Mouse (Mus musculus) kidney, postnatal 0 days (tissue): Measurements from ENCODE around the gene Specc1l. TPM values are rescaled to one million over a fixed set of nuclear protein-coding genes. Genes with fewer than 3 reads are reported as not detected.
"Not testable (repeated sequence)": the region's sequence is repeated elsewhere in the genome, so short reads cannot be mapped to it uniquely, and the experiment has no call there.

Experiments
- ATAC-seq: fragments of 200-750 bp; cut with Nextera tagmentation; replicated peaks from 2 replicates; pipeline ENCODE4 v1.8.0; 2017; ENCODE audit warnings: low read depth, moderate number of reproducible peaks, moderate TSS enrichment, moderate library complexity; ENCODE audit not compliant: low FRiP score
- DNase-seq: peaks from one replicate; pipeline ENCODE4 v3.0.0-alpha.2; 2016; ENCODE audit warnings: low spot score
- H3K27ac ChIP-seq: fragments of 300-500 bp; sonication (generic); 2 replicates; pipeline ENCODE4 v1.5.1; 2014; ENCODE audit warnings: mild to moderate bottlenecking
- H3K27me3 ChIP-seq: fragments of 300-500 bp; sonication (generic); 2 replicates; pipeline ENCODE4 v1.6.1; 2014; ENCODE audit warnings: low read length, mixed read lengths; ENCODE audit not compliant: insufficient read depth
- H3K36me3 ChIP-seq: fragments of 300-500 bp; sonication (generic); 2 replicates; pipeline ENCODE4 v1.6.1; 2014; ENCODE audit warnings: low read length, mixed read lengths; ENCODE audit not compliant: insufficient read depth
- H3K4me1 ChIP-seq: fragments of 300-500 bp; sonication (generic); replicated peaks from 2 replicates; pipeline ENCODE4 v1.6.1; 2014; ENCODE audit warnings: antibody characterized with exemption, low read length, mixed read lengths; ENCODE audit not compliant: insufficient read depth
- H3K4me2 ChIP-seq: fragments of 300-500 bp; sonication (generic); 2 replicates; pipeline ENCODE4 v1.6.1; 2014; ENCODE audit warnings: mild to moderate bottlenecking, low read length, moderate library complexity, mixed read lengths
- H3K4me3 ChIP-seq: fragments of 300-500 bp; sonication (generic); replicated peaks from 2 replicates; pipeline ENCODE4 v1.5.1; 2014; ENCODE audit warnings: low read depth, low read length
- H3K9ac ChIP-seq: fragments of 300-500 bp; sonication (generic); 2 replicates; pipeline ENCODE4 v1.6.1; 2014; ENCODE audit warnings: low read depth, low read length
- H3K9me3 ChIP-seq: fragments of 300-500 bp; sonication (generic); replicated peaks from 2 replicates; pipeline ENCODE4 v1.6.1; 2016; ENCODE audit warnings: low read length, inconsistent platforms, mixed read lengths
- CTCF ChIP-seq: IDR thresholded peaks from 2 replicates; pipeline ENCODE4 v1.5.1; 2016; ENCODE audit warnings: antibody characterized with exemption, low read depth, mild to moderate bottlenecking, moderate library complexity
- WGBS: fragments of 180-500 bp; shearing (Covaris S2); extraction: QIAGEN DNeasy Blood & Tissue Kit; methylation state at CpG from one replicate; pipeline ENCODE4 v1.1.7; 2014; 5-methylcytosine and 5-hydroxymethylcytosine counted together
- polyA plus RNA-seq: library from polyadenylated mRNA; unstranded; fragments of >200 nt; fragmentation: Nextera tagmentation; extraction: Ambion mirVana; gene quantifications from 2 replicates; pipeline ENCODE4 v1.2.1, GENCODE M21; 2015

Specc1l gene
- polyA plus RNA-seq, 1 experiment from 2014 or later = 18.7 TPM

GRCm38 (mm10) chr10:75283821-75284220 is 71.9 kb downstream of the Specc1l start:
- no peak overlapping the region for H3K4me3 ChIP-seq
- no peak for TF ChIP-seq CTCF
- no peak overlapping the region for H3K4me2 ChIP-seq
- H3K27ac ChIP-seq = no peak overlapping the region
- no peaks in the 10 kb centered on the region for H3K9me3 ChIP-seq
- no peaks in the 10 kb centered on the region for H3K27me3 ChIP-seq
- H3K36me3 ChIP-seq = peaks cover 21% of the 10 kb centered on the region
- DNase-seq (no peak), ATAC-seq (no peak)
- no peaks in the 10 kb centered on the region for H3K4me1 ChIP-seq
- H3K9ac ChIP-seq = no peak overlapping the region
- WGBS = 93% methylated on average over 3 of the region's 3 CpGs

DNA sequence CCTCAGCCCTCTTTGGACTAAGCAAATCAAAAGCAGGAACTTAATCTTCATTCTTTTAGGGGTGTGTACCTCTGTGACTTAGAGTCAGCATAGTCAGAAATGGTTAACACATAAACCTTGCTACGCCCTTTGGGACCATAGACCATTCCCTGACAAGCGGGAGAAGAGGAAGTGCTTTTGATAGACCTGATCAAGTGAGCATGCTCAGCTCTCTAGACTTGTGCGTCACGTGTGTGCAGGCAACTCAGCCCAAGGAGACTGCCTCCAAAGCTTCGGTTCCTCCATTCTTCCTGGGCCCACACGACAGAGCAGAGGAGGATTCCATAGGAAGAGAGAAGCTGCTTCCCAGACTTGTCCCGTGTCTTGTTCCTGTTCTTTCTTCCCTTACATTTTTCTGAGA is 76.7 kb downstream of the Specc1l start:
- WGBS = 68% methylated on average over 7 of the region's 7 CpGs
- H3K9ac ChIP-seq = no peak overlapping the region
- H3K27ac ChIP-seq = no peak overlapping the region
- H3K4me2 ChIP-seq = no peak overlapping the region
- H3K9me3 ChIP-seq = no peaks in the 10 kb centered on the region
- H3K4me3 ChIP-seq = no peak overlapping the region
- no peaks in the 10 kb centered on the region; the same call in 1 of the 2 replicates for H3K4me1 ChIP-seq
- H3K27me3 ChIP-seq = no peaks in the 10 kb centered on the region
- H3K36me3 ChIP-seq = peaks cover 4% of the 10 kb centered on the region; the same call in 1 of the 2 replicates
- no peak for TF ChIP-seq CTCF
- ATAC-seq (0 out of 2 replicates have a peak, but pooled peaks have one; percentile 36), DNase-seq (peak; percentile 28)

DNA sequence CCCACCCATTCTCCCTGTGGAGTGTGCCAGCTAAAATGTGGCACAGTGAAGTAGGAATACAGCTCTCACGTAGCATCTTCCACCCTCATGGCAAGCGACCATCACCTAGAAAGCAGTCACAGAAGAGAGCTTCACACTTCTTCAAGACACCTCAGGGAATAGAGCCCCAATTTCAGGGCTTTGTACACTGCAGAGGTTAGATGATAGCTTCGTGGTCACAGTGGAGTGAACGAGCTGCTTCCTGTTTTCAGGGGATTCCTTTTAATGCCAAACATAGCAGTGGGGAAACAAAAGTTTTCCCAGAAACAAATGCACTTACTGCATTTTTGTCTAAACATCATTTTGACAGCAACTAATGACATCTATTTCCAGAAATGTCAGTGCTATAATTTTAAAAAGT is 77.5 kb downstream of the Specc1l start:
- no peaks in the 10 kb centered on the region for H3K9me3 ChIP-seq
- H3K9ac ChIP-seq = no peak overlapping the region
- no peaks in the 10 kb centered on the region; the same call in 1 of the 2 replicates for H3K4me1 ChIP-seq
- H3K4me2 ChIP-seq = no peak overlapping the region
- ATAC-seq = no peak
- TF ChIP-seq CTCF = no peak
- no peak for DNase-seq
- no peaks in the 10 kb centered on the region; the same call in 1 of the 2 replicates for H3K36me3 ChIP-seq
- H3K27ac ChIP-seq = no peak overlapping the region
- no peak overlapping the region for H3K4me3 ChIP-seq
- H3K27me3 ChIP-seq = no peaks in the 10 kb centered on the region
- 39% methylated on average over 4 of the region's 4 CpGs for WGBS

GRCm38 (mm10) chr10:75290650-75291049 is 78.8 kb downstream of the Specc1l start:
- H3K4me3 ChIP-seq = no peak overlapping the region
- no peak overlapping the region for H3K27ac ChIP-seq
- H3K4me2 ChIP-seq = no peak overlapping the region
- ATAC-seq (no peak), DNase-seq (no peak)
- H3K4me1 ChIP-seq = no peaks in the 10 kb centered on the region; the same call in 1 of the 2 replicates
- 90% methylated on average over 5 of the region's 5 CpGs for WGBS
- H3K9me3 ChIP-seq = no peaks in the 10 kb centered on the region
- no peak for TF ChIP-seq CTCF
- no peaks in the 10 kb centered on the region for H3K27me3 ChIP-seq
- H3K9ac ChIP-seq = no peak overlapping the region
- H3K36me3 ChIP-seq = no peaks in the 10 kb centered on the region; the same call in 1 of the 2 replicates

GRCm38 (mm10) chr10:75291338-75291737 is 79.5 kb downstream of the Specc1l start:
- H3K4me2 ChIP-seq = no peak overlapping the region
- no peak overlapping the region for H3K27ac ChIP-seq
- H3K4me3 ChIP-seq = no peak overlapping the region
- no peaks in the 10 kb centered on the region for H3K9me3 ChIP-seq
- H3K4me1 ChIP-seq = no peaks in the 10 kb centered on the region; the same call in 1 of the 2 replicates
- no peak for ATAC-seq
- H3K36me3 ChIP-seq = no peaks in the 10 kb centered on the region; the same call in 1 of the 2 replicates
- WGBS = 69% methylated on average over 1 of the region's 1 CpGs
- no peak for DNase-seq
- H3K27me3 ChIP-seq = no peaks in the 10 kb centered on the region
- TF ChIP-seq CTCF = no peak
- H3K9ac ChIP-seq = no peak overlapping the region

- DNase-seq, H3K4me3 ChIP-seq, H3K9ac ChIP-seq, H3K27me3 ChIP-seq, H3K36me3 ChIP-seq, H3K27ac ChIP-seq, H3K4me2 ChIP-seq, H3K9me3 ChIP-seq, H3K4me1 ChIP-seq, ATAC-seq: not testable (repeated sequence)
- WGBS = 95% methylated on average over 8 of the region's 8 CpGs
These were observed 80.3 kb downstream of the Specc1l start for GRCm38 (mm10) chr10:75292206-75292605.

DNA sequence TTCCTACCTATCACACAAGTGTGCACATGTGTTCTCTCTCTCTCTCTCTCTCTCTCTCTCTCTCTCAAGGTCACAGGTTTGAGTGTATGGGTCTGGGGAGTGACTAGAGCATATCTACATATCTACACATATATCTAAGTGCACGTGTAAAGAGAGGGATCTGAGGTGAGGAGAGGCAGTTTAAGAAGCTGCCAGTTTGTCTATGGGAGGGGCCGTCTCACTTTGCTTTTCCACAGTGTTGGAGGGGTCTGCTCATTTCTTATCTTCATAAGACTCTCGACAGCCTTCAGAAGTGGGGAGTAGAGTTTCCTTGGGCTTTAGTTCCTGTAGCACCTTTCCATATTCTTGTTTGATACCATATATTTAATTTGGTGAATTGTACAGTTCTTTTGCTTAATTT is 81.4 kb downstream of the Specc1l start:
- DNase-seq = no peak

More for the DNA sequence above, 81.4 kb downstream of the Specc1l start:
- 75% methylated on average over 3 of the region's 3 CpGs for WGBS
- no peak overlapping the region for H3K4me3 ChIP-seq
- no peaks in the 10 kb centered on the region for H3K9me3 ChIP-seq
- TF ChIP-seq CTCF = no peak
- H3K27ac ChIP-seq = no peak overlapping the region
- no peaks in the 10 kb centered on the region for H3K27me3 ChIP-seq
- H3K36me3 ChIP-seq = no peaks in the 10 kb centered on the region; the same call in 1 of the 2 replicates
- H3K4me1 ChIP-seq = no peaks in the 10 kb centered on the region; the same call in 1 of the 2 replicates
- no peak overlapping the region for H3K9ac ChIP-seq
- H3K4me2 ChIP-seq = no peak overlapping the region
- ATAC-seq = no peak
